Mouse (Mus musculus): ENCODE results near the gene Myl6b.

- no peak for TF ChIP-seq CTCF (IDR thresholded peaks at IDR 0.05; ENCODE audit: control insufficient read depth, insufficient read depth, insufficient read length)
- TF ChIP-seq USF1 (IDR thresholded peaks at IDR 0.05; ENCODE audit: low read depth) = no peak
Measured at GRCm38 (mm10) chr10:128502341-128502740, 3.9 kb upstream of the Myl6b start.

Measured in C2C12 (cell line).